Mouse (Mus musculus) olfactory bulb, adult 2 months (tissue): ENCODE results near the gene Ptpn22.
"Not testable (repeated sequence)": the region's sequence is repeated elsewhere in the genome, so short reads cannot be mapped to it uniquely, and the experiment has no call there.

ENCODE experiments used
- CTCF ChIP-seq: fragments of 200-500 bp; IDR thresholded peaks from 2 replicates; pipeline ENCODE4 v1.5.1; 2012; ENCODE audit warnings: low read depth, mild to moderate bottlenecking, low read length, moderate library complexity; ENCODE audit not compliant: insufficient read depth
- POLR2A ChIP-seq: fragments of 200-500 bp; IDR thresholded peaks from 2 replicates; pipeline ENCODE4 v1.6.1; 2012; ENCODE audit warnings: mild to moderate bottlenecking, low read depth, low read length, moderate library complexity; ENCODE audit not compliant: insufficient read depth

DNA sequence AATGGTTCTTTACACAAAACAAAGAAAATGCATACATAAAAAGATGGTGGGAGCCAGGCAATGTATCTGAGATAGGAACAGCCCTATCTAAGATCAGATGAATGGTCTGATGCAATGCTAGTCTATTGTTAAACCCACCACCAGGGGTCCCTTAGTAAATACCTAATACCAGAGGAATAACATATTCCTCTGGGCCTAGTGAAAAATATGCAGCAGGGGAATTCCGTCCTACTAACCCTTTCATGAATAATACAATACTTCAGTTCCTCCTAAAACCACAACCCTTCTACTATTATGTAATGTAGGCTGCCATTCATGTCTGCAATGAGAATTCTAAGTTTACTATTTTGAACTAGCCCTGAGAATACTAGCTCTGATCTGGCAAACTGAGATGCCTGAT, 28.9 kb upstream of the Ptpn22 start:
- TF ChIP-seq CTCF, POLR2A: not testable (repeated sequence)
